Mouse (Mus musculus): Measurements from ENCODE around the gene 4921536K21Rik.

Gene 4921536K21Rik

GRCm38 (mm10) chr11:3853481-3854034, 41.3 kb downstream of the 4921536K21Rik start:
- peak; percentile 96 to 98 for DNase-seq

- peak; percentile 33 to 45 for DNase-seq
Measured at GRCm38 (mm10) chr11:3853031-3853430, 41.9 kb downstream of the 4921536K21Rik start.

GRCm38 (mm10) chr11:3851872-3852271, 43.0 kb downstream of the 4921536K21Rik start:
- DNase-seq: peak; percentile 25 to 26

GRCm38 (mm10) chr11:3850746-3851277, 44.1 kb downstream of the 4921536K21Rik start:
- DNase-seq: peak; percentile 13 to 29

- no peak for DNase-seq
Measured at GRCm38 (mm10) chr11:3850315-3850614, 44.6 kb downstream of the 4921536K21Rik start.

GRCm38 (mm10) chr11:3849469-3850314, 45.2 kb downstream of the 4921536K21Rik start:
- DNase-seq: peak; percentile 39 to 49

GRCm38 (mm10) chr11:3846351-3846750, 48.5 kb downstream of the 4921536K21Rik start:
- peak; percentile 20 to 24 for DNase-seq

- peak; percentile 38 to 44 for DNase-seq
Measured at GRCm38 (mm10) chr11:3843943-3844734, 50.8 kb downstream of the 4921536K21Rik start.
